Mouse (Mus musculus): ENCODE data around the gene Slc7a5. TPM values are rescaled to one million over a fixed set of nuclear protein-coding genes. Genes with fewer than 3 reads are reported as not detected.

Slc7a5 gene
- total RNA-seq (2021), result 10 to 100 TPM; 21.9 to 22.4 TPM
- long read RNA-seq, experiment 1, transcript Slc7a5-201 (10 exons, 3,517 nt), result major isoform, 33 of 37 reads
- long read RNA-seq, experiment 1, partial matches to known transcripts, result 1 of 37 reads
- long read RNA-seq, experiment 1, other reads (novel, unspliced or antisense), result 3 of 37 reads
- long read RNA-seq, experiment 2, transcript Slc7a5-201 (10 exons, 3,517 nt), result major isoform, 42 of 51 reads
- long read RNA-seq, experiment 2, partial matches to known transcripts, result 4 of 51 reads
- long read RNA-seq, experiment 2, other reads (novel, unspliced or antisense), result 5 of 51 reads

DNA sequence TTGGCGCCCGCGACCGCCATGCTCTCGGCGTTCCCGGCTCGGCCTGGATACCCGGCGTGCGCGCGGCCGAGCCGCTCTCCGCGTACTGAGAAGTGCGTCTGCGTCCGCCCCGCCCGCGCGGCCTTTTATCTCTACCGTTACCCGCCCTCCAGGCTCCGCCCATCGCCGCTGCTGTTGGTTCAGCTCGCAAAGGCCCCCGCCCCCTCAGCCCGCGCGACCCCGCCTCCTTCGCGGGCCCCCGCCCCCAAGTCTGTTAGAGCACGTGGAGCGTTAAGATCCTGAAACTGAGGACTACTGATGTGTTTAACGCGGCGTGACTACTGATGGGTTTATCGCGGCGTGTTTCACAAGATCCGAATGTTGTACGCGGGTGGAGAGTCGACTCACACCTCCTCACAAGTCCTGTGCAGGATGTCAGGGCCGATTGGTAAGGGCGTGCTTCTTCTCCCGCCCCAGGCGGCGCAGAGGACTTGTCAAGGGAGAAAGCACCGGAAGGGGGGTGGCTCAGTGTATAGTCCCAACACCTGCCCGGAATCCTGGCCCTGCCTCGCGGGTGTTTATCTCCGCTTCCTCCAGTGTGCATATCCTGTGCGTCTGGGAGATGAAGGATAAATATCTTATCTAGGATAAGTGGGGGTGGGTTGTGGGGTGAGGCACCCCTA is at the start of gene Slc7a5:
Slc7a5 (minus strand) TSS at position 108 of the 662 bp plus-strand sequence.
- DNase-seq (ENCODE audit: low spot score in 2 of 2), result peak; percentile 95 to 99

DNA sequence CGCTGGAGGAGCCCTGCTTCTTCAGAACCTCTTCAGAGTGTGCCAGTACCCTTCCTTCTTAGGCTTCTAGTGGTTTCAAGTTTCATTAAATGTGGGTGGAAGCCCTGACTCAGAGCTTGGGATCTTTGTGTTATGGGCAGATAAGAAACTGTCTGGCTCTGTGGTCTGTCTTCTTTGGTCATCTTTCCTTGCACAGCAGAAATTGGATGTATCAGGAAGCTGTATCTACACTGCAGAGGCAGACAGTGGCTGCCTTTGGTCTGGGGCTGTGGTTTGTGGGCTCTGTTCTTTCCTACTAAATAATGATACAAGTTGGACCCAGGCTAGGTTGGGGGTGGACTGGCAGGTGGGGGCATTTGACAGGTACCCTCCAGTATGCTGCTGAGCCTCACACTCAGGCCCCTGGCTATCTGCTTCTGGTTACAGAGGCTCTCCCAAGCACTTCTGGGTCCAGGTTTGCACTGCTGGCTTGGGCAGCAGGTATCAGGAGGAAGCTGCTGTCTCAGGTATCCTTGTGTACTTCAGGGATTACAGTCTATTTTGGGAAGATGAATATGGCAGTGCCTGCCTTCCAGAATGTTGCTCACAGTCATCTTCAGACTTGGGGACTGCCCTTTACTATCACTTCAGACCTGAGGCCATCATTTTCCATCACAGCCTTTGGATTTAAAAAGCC is 48.5 kb upstream of the Slc7a5 start:
- DNase-seq (ENCODE audit: low spot score in 2 of 2), result no peak

- no peak for DNase-seq (ENCODE audit: low spot score in 2 of 2)
Observed at GRCm38 (mm10) chr8:121954981-121955555, 47.6 kb upstream of the Slc7a5 start.

DNA sequence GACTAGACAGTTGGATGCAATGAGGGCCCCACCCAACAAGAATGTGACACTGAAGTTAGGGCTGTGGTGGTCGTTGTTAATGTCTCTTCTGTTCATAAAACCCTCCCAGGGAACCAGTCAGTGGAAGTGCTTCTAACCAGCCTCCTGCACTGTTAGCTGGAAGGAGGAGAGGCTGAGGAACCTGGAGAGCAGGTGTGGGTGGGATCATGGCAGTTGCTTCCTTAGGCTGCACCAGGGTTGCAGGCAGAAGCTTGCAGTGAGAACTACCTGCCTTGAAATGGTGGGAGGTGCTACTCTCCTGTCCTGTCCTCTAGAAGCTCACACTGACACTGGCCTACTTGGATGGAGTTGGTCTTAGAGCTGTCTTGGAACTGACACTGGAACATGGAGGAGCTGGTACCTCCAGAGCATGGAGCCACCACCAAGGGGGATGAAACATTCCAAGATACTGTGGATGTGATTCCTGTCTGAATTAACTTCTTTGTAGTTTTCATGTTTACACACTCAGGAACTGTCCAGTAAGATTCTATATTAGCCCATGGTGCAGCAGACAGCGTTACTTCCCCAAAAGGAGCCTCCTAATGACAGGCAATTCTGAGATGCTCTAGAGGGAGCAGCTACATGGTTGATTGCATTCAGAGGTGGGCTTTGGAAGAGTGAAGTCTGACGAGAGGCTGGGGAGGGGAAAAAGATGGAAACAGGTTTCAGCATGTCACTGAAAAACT is 46.5 kb upstream of the Slc7a5 start:
- DNase-seq (ENCODE audit: low spot score in 2 of 2), result no peak

DNA sequence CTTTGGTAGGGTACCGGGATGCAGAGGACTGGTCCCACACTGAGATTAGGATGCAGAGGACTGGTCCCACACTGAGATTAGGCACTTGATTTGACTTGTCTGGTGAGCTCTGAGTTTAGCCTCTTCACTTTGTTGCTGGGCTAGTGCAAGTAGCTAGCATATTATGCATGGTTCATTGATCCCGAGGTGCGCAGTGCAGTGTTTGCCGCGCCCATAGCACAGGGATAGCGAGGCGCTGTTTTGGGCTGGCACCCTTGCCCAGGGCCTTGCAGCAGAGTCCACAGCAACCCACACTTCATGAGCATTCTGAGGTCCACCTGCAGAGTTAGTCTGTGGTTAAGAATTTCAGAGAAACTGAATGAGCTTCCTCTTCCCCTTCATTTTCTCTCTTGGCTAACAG is 45.3 kb upstream of the Slc7a5 start:
- DNase-seq (ENCODE audit: low spot score in 2 of 2), result no peak

DNA sequence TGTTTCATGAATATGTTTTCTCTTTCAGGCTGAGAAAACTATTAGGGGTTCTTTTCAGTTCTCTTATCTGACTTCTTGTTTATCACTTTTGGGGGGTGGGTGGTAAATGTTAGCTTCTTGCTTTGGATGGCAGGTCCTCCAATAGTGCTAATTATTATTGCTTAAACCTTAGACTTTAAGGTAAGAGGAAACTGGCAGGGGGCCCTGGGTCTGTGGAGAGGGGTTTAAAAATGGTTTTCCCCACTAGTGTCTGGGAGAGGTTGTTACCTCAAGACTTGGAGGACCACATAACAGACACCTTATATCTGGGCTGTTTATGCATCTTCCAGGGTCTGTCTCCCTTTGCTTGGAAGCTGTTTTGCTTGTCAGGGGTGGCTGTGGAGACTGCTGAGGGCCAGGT is 44.6 kb upstream of the Slc7a5 start:
- DNase-seq (ENCODE audit: low spot score in 2 of 2), result no peak

GRCm38 (mm10) chr8:121951656-121952009 is 44.1 kb upstream of the Slc7a5 start:
- no peak for DNase-seq (ENCODE audit: low spot score in 2 of 2)

- peak; percentile 70 to 80 for DNase-seq (ENCODE audit: low spot score in 2 of 2)
Observed at GRCm38 (mm10) chr8:121950749-121951655, 43.5 kb upstream of the Slc7a5 start.

DNA sequence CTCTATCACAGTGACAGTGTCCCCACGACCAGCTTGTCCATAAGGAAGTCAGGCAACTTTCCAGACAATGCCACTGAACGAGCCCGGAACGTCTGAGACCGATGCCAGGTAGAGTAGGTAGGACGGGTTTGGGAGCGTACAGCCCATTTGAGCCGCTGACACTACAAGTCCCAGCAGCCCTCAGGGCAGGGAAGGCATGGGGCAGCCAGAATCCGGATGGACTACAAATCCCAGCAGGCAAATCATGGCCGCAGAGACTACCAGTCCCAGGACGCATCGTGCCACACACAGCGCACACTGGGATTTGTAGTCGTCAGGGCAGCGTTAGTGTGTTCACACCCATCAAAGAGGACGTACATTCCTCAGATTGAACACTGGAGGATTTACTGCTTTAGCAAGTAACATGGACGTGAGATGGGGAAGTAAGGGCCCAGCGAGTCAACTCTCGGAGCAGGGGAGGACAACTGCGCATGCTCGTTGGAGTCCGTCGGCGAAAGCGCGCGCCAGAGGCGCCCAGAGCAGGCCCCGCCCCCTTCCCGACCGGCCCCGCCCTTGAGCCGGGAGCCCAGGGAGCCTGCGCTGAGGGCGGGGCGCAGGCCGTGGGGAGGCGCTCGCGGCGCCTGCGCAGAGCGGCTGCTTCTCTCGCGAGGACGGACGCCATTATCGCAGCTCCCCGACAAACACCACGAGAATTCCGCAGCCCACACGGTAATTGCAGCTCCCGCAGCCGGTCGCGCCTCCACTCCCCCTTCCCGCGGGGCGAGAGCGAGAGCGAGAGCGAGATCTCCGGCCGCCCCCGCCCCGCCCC is 42.7 kb upstream of the Slc7a5 start:
- DNase-seq (ENCODE audit: low spot score in 2 of 2), result peak; percentile 98 to 99

GRCm38 (mm10) chr8:121949222-121949800 is 41.8 kb upstream of the Slc7a5 start, which contains the start of gene Banp:
TSS of gene Banp (plus strand) at chr8:121949750.
- no peak for DNase-seq (ENCODE audit: low spot score in 2 of 2)

- DNase-seq (ENCODE audit: low spot score in 2 of 2), result peak in 1 of 2 experiments; percentile 25
Observed at GRCm38 (mm10) chr8:121948321-121949145, 41.0 kb upstream of the Slc7a5 start.

DNA sequence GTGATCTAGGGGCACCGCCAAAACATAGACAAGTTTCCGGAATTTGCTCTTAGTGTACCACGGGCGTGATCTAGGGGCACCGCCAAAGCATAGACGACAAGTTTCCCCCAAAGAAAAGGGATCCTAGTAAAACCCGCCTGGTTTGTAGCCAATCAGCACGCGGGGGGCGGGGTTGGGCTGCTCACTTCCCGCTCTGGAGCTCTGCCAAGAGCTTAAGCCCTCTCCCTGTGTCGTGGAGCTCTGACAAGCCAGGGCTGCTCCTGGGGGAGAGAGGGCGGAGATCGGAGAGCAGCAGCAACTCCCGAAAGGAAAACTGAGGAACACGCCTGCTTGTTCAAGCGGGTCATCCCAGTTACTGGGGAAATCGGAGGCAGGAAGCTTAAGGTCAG is 40.3 kb upstream of the Slc7a5 start:
- peak; percentile 84 to 93 for DNase-seq (ENCODE audit: low spot score in 2 of 2)

- DNase-seq (ENCODE audit: low spot score in 2 of 2), result peak in 1 of 2 experiments; percentile 23
Observed at GRCm38 (mm10) chr8:121947047-121947752, 39.7 kb upstream of the Slc7a5 start.

GRCm38 (mm10) chr8:121946351-121946750 is 38.9 kb upstream of the Slc7a5 start:
- no peak for DNase-seq (ENCODE audit: low spot score in 2 of 2)

DNA sequence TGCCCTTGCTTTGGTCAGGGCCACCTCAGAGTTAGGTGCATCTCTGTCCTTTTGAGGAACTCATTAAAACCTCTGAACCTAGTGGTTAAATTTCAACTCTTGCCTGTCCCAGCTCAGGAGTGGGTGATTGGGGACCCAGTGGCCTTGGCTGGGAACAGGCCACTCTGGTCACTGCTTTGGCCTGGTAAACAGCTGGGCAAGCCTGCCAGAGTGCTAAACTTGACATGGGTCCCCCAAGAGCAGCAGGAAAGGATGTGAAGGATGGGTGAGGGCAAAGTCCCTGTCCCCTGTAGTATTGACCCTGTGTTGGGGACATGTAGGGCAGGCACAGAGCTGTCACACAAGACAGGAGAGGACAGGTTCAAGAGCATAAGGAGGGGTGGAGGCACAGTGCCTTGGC is 37.3 kb upstream of the Slc7a5 start, which contains the start of gene Car5a:
Car5a (minus strand) TSS at position 74 of the 400 bp plus-strand sequence.
- DNase-seq (ENCODE audit: low spot score in 2 of 2), result no peak

- no peak for DNase-seq (ENCODE audit: low spot score in 2 of 2)
Observed at GRCm38 (mm10) chr8:121943716-121944115, 36.2 kb upstream of the Slc7a5 start.

DNA sequence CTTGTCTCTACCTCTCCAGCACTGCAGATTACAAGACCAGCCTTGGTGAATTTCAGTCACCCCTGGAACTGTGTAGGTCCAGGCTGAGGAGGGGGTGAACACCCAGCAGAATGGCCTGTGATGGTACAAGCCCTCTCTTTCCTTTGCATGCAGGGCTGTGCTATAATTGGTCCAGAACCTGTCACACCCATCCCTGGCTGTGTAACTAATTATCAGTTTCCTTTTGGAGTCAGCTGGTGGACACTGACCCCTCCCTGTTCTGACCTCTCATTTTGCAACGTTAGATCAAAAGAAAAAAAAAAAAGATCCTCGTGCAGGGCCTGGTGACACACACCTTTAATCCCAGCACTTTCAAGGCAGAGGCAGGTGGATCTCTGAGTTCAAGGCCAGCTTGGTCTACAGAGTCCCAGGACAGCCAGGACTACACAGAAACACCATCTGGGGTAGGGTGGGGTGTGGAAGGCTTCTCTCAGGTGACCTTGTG is 35.6 kb upstream of the Slc7a5 start:
- no peak for DNase-seq (ENCODE audit: low spot score in 2 of 2)

Measured in gastrocnemius, postnatal 4 days (tissue).